8 mouse cellular contexts compared by ENCODE assay signal in the genomic region with DNA sequence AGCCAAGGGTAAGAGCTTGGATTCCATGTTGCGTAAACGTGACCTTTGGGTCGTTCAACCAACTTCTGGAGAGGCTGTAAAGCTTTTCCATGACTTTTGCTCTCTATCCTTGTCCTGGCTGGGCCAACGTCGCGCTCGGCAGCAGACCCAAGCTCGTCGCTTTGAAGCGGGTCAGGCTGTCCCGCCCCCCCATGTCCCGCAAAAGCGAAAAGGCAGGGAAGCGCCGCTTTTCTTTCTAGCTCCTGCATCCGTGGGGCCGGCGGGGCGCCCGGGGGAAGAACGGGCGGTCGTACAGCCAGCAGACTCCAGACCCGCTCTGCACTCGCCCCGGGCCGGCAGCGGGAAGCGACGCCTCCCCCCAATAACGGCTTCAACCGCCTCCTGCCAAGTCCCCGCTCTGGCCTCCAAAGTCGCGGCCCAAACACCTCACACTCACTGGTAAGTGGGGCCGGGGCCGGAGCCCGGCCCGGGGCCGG. TPM values are rescaled to one million over a fixed set of nuclear protein-coding genes. Genes with fewer than 3 reads are reported as not detected.
DNase-seq lines count a peak whose midpoint lies in the region; ATAC-seq and TF ChIP-seq lines count a peak whose summit lies in the region.

A gene (plus strand): TSS at position 364 of the 476 bp plus-strand sequence.

- peak within 1 kb of the TSS; percentile 84 for H3K4me3 ChIP-seq in left cerebral cortex, adult 2 months
- H3K4me3 ChIP-seq in liver, embryonic 11.5 days (ENCODE audit: low read depth, low read length), result peak within 1 kb of the TSS; percentile 91
- peak within 1 kb of the TSS; percentile 81 for H3K4me3 ChIP-seq in neural tube, embryonic 14.5 days (ENCODE audit: low read depth, low read length)

- no peaks in the 10 kb centered on the region for H3K27me3 ChIP-seq in liver, embryonic 11.5 days (replicated peaks; ENCODE audit: control insufficient read depth, insufficient read depth, low read length)
- peaks cover 4% of the 10 kb centered on the region; the same call in 1 of the 2 replicates for H3K27me3 ChIP-seq in neural tube, embryonic 14.5 days (ENCODE audit: control insufficient read depth, insufficient read depth, low read length)

- peak within 1 kb of the TSS; percentile 79 for H3K4me2 ChIP-seq in liver, embryonic 11.5 days
- H3K4me2 ChIP-seq in neural tube, embryonic 14.5 days (ENCODE audit: low read depth, low read length), result peak within 1 kb of the TSS; percentile 74

- intact Hi-C loops in left cerebral cortex, adult 2 months (cut with DNase I), result loop anchor here (2.0 kb wide), 2 partner anchors 33 to 105 kb away; a partner anchor contains a TSS
- intact Hi-C loops in gastrocnemius, postnatal 14 days (cut with DNase I; ENCODE audit: low total_unique reads), result no loop called here

- H3K27ac ChIP-seq in left cerebral cortex, adult 2 months, result peak within 1 kb of the TSS; percentile 98
- peak within 1 kb of the TSS; percentile 94 for H3K27ac ChIP-seq in liver, embryonic 11.5 days (ENCODE audit: low read depth, low read length)
- H3K27ac ChIP-seq in neural tube, embryonic 14.5 days (ENCODE audit: low read depth, low read length), result peak within 1 kb of the TSS; percentile 93

- H3K36me3 ChIP-seq in liver, embryonic 11.5 days (ENCODE audit: control insufficient read depth, insufficient read depth, low read length), result no peaks in the 10 kb centered on the region
- H3K36me3 ChIP-seq in neural tube, embryonic 14.5 days (ENCODE audit: control insufficient read depth, insufficient read depth, low read length), result no peaks in the 10 kb centered on the region

- TF ChIP-seq CTCF in left cerebral cortex, adult 2 months (IDR thresholded peaks at IDR 0.05), result no peak

- peak within 1 kb of the TSS; percentile 90 for H3K9ac ChIP-seq in liver, embryonic 11.5 days (ENCODE audit: low read depth, low read length)
- peak within 1 kb of the TSS; percentile 80 for H3K9ac ChIP-seq in neural tube, embryonic 14.5 days (replicated peaks; ENCODE audit: low read depth, low read length)

- H3K9me3 ChIP-seq in liver, embryonic 11.5 days (ENCODE audit: control insufficient read depth, low read length), result no peaks in the 10 kb centered on the region
- no peaks in the 10 kb centered on the region for H3K9me3 ChIP-seq in neural tube, embryonic 14.5 days (ENCODE audit: control insufficient read depth, low read length)

- WGBS in liver, embryonic 11.5 days, result under 1% methylated on average over 38 of the region's 40 CpGs
- WGBS in neural tube, embryonic 14.5 days, result under 1% methylated on average over 34 of the region's 40 CpGs

- ATAC-seq in liver, embryonic 11.5 days (replicated peaks; ENCODE audit: low FRiP score), result peak; percentile 60
- ATAC-seq in neural tube, embryonic 14.5 days (ENCODE audit: low read depth), result peak; percentile 63

- DNase-seq in left cerebral cortex, adult 2 months (ENCODE audit: extremely low spot score in 1 of 2, low spot score in 2 of 2), result no peak
- no peak for DNase-seq in left cerebral cortex, adult 9 months (ENCODE audit: low spot score in 2 of 2)
- DNase-seq in brain, adult 2 months (ENCODE audit: low read depth, low spot score), result peak; percentile 26
- peak; percentile 56 for DNase-seq in gastrocnemius, postnatal 14 days
- DNase-seq in kidney, adult 18-20 months, result peak; percentile 62
- no peak for DNase-seq in liver, embryonic 11.5 days (ENCODE audit: low spot score)
- no peak for DNase-seq in right cerebral cortex, postnatal 4 days

- peaks cover 8% of the 10 kb centered on the region; the same call in 1 of the 2 replicates for H3K4me1 ChIP-seq in liver, embryonic 11.5 days (replicated peaks; ENCODE audit: control insufficient read depth, insufficient read depth, low read length)
- peaks cover 7% of the 10 kb centered on the region; the same call in 1 of the 2 replicates for H3K4me1 ChIP-seq in neural tube, embryonic 14.5 days (ENCODE audit: control insufficient read depth, insufficient read depth, low read length)

RNA-seq across cellular contexts. Expression of the gene that starts here (rescaled TPM):
- 10 to 100 TPM; 16.6 to 19.4 TPM for total RNA-seq in left cerebral cortex, adult 2 months (2021)
- 10 to 100 TPM in 1 of 2 experiments, 1 to 10 TPM in 1; 9.9 to 12.4 TPM for total RNA-seq in gastrocnemius, postnatal 14 days (2021)
- polyA plus RNA-seq in liver, embryonic 11.5 days (2014; fragmentation: Nextera tagmentation; extraction: Ambion mirVana), result 28.2 and 32.6 TPM in 2 replicates
- polyA plus RNA-seq in neural tube, embryonic 14.5 days (2014; fragmentation: Nextera tagmentation; extraction: Ambion mirVana), result 12.9 and 13.9 TPM in 2 replicates

Comparison
In these comparisons a context has a peak if more than half of its experiments do, and no peak if none do; other contexts are left out.
1. DNase-seq: peak in brain, adult 2 months (single experiment), gastrocnemius, postnatal 14 days (single experiment) and kidney, adult 18-20 months (single experiment); none in left cerebral cortex, adult 2 months (0 of 2), left cerebral cortex, adult 9 months (0 of 2), liver, embryonic 11.5 days (single experiment) and right cerebral cortex, postnatal 4 days (single experiment).
2. Peak in every context shown above with its lines, with median percentiles within 50 percentile points of each other: H3K27ac ChIP-seq and H3K4me3 ChIP-seq.